Mouse (Mus musculus): ENCODE measurements around the gene Nr1h5. TPM values are rescaled to one million over a fixed set of nuclear protein-coding genes. Genes with fewer than 3 reads are reported as not detected.

Nr1h5 gene
- polyA plus RNA-seq, 1 experiment from 2014 or later = 0.15 TPM

GRCm38 (mm10) chr3:102979550-102980348 is 15.8 kb upstream of the Nr1h5 start:
- Histone ChIP-seq H3K36me3 (ENCODE audit: control insufficient read depth, insufficient read depth, low read length) (no peaks in the 10 kb centered on the region), H3K27ac (ENCODE audit: low read length) (no peak overlapping the region), H3K4me1 (ENCODE audit: control insufficient read depth, insufficient read depth, low read length) (peaks cover 5% of the 10 kb centered on the region; the same call in 1 of the 2 replicates)

GRCm38 (mm10) chr3:102976906-102977305 is 13.0 kb upstream of the Nr1h5 start:
- Histone ChIP-seq H3K27ac (ENCODE audit: low read length) (0 out of 2 replicates have a peak overlapping the region, but pooled peaks have one; percentile 57), H3K4me3 (ENCODE audit: low read length) (no peak overlapping the region), H3K4me2 (ENCODE audit: low read depth, low read length) (no peak overlapping the region), H3K4me1 (ENCODE audit: control insufficient read depth, insufficient read depth, low read length) (peaks cover 5% of the 10 kb centered on the region; the same call in 1 of the 2 replicates), H3K36me3 (ENCODE audit: control insufficient read depth, insufficient read depth, low read length) (no peaks in the 10 kb centered on the region), H3K27me3 (replicated peaks; ENCODE audit: control insufficient read depth, insufficient read depth, low read length) (no peaks in the 10 kb centered on the region), H3K9me3 (ENCODE audit: control insufficient read depth, low read length) (no peaks in the 10 kb centered on the region), H3K9ac (ENCODE audit: low read depth, low read length) (no peak overlapping the region)
- 65% methylated on average over 4 of the region's 4 CpGs for WGBS
- peak; percentile 72 for ATAC-seq

More at GRCm38 (mm10) chr3:102979550-102980348, 15.8 kb upstream of the Nr1h5 start:
- Histone ChIP-seq H3K4me3 (ENCODE audit: low read length) (no peak overlapping the region), H3K27me3 (replicated peaks; ENCODE audit: control insufficient read depth, insufficient read depth, low read length) (no peaks in the 10 kb centered on the region), H3K9me3 (ENCODE audit: control insufficient read depth, low read length) (no peaks in the 10 kb centered on the region), H3K9ac (ENCODE audit: low read depth, low read length) (no peak overlapping the region), H3K4me2 (ENCODE audit: low read depth, low read length) (no peak overlapping the region)
- WGBS = 23% methylated on average over 10 of the region's 10 CpGs
- ATAC-seq = no peak

GRCm38 (mm10) chr3:102970508-102970907 is 6.6 kb upstream of the Nr1h5 start:
- Histone ChIP-seq H3K9me3 (ENCODE audit: control insufficient read depth, low read length) (no peaks in the 10 kb centered on the region), H3K4me3 (ENCODE audit: low read length) (no peak overlapping the region), H3K27me3 (replicated peaks; ENCODE audit: control insufficient read depth, insufficient read depth, low read length) (no peaks in the 10 kb centered on the region), H3K27ac (ENCODE audit: low read length) (no peak overlapping the region), H3K4me2 (ENCODE audit: low read depth, low read length) (no peak overlapping the region), H3K36me3 (ENCODE audit: control insufficient read depth, insufficient read depth, low read length) (no peaks in the 10 kb centered on the region), H3K9ac (ENCODE audit: low read depth, low read length) (no peak overlapping the region), H3K4me1 (ENCODE audit: control insufficient read depth, insufficient read depth, low read length) (no peaks in the 10 kb centered on the region)
- no peak for ATAC-seq
- 62% methylated on average over 3 of the region's 3 CpGs for WGBS

- Histone ChIP-seq H3K4me2 (ENCODE audit: low read depth, low read length) (no peak overlapping the region), H3K36me3 (ENCODE audit: control insufficient read depth, insufficient read depth, low read length) (no peaks in the 10 kb centered on the region), H3K4me3 (ENCODE audit: low read length) (no peak overlapping the region), H3K4me1 (ENCODE audit: control insufficient read depth, insufficient read depth, low read length) (no peaks in the 10 kb centered on the region), H3K27me3 (replicated peaks; ENCODE audit: control insufficient read depth, insufficient read depth, low read length) (no peaks in the 10 kb centered on the region), H3K9ac (ENCODE audit: low read depth, low read length) (no peak overlapping the region), H3K27ac (ENCODE audit: low read length) (no peak overlapping the region), H3K9me3 (ENCODE audit: control insufficient read depth, low read length) (no peaks in the 10 kb centered on the region)
- peak; percentile 28; the same call in 1 of the 2 replicates for ATAC-seq
- WGBS = 66% methylated on average over 9 of the region's 9 CpGs
Measured at GRCm38 (mm10) chr3:102970067-102970466, 6.1 kb upstream of the Nr1h5 start.

GRCm38 (mm10) chr3:102955596-102955995 is 8.3 kb downstream of the Nr1h5 start:
- no peak overlapping the region for H3K4me2 ChIP-seq (ENCODE audit: low read depth, low read length)
- no peak overlapping the region for H3K9ac ChIP-seq (ENCODE audit: low read depth, low read length)
- no peak overlapping the region for H3K27ac ChIP-seq (ENCODE audit: low read length)
- 71% methylated on average over 3 of the region's 3 CpGs for WGBS
- H3K27me3 ChIP-seq (replicated peaks; ENCODE audit: control insufficient read depth, insufficient read depth, low read length) = no peaks in the 10 kb centered on the region
- ATAC-seq = no peak
- H3K4me3 ChIP-seq (ENCODE audit: low read length) = no peak overlapping the region
- no peaks in the 10 kb centered on the region for H3K36me3 ChIP-seq (ENCODE audit: control insufficient read depth, insufficient read depth, low read length)
- no peaks in the 10 kb centered on the region for H3K4me1 ChIP-seq (ENCODE audit: control insufficient read depth, insufficient read depth, low read length)
- H3K9me3 ChIP-seq (ENCODE audit: control insufficient read depth, low read length) = no peaks in the 10 kb centered on the region

- Histone ChIP-seq H3K4me2 (ENCODE audit: low read depth, low read length) (no peak overlapping the region), H3K27me3 (replicated peaks; ENCODE audit: control insufficient read depth, insufficient read depth, low read length) (no peaks in the 10 kb centered on the region), H3K27ac (ENCODE audit: low read length) (no peak overlapping the region), H3K4me1 (ENCODE audit: control insufficient read depth, insufficient read depth, low read length) (no peaks in the 10 kb centered on the region), H3K4me3 (ENCODE audit: low read length) (no peak overlapping the region), H3K36me3 (ENCODE audit: control insufficient read depth, insufficient read depth, low read length) (no peaks in the 10 kb centered on the region), H3K9me3 (ENCODE audit: control insufficient read depth, low read length) (no peaks in the 10 kb centered on the region), H3K9ac (ENCODE audit: low read depth, low read length) (no peak overlapping the region)
- ATAC-seq = no peak
- WGBS = 92% methylated on average over 3 of the region's 3 CpGs
Measured at GRCm38 (mm10) chr3:102955143-102955542, 8.8 kb downstream of the Nr1h5 start.

- 91% methylated on average over 12 of the region's 12 CpGs for WGBS
- H3K27ac ChIP-seq (ENCODE audit: low read length) = no peak overlapping the region
- no peak for ATAC-seq
Measured at GRCm38 (mm10) chr3:102954476-102954875, 9.5 kb downstream of the Nr1h5 start.

GRCm38 (mm10) chr3:102946861-102947260 is 17.1 kb downstream of the Nr1h5 start:
- H3K4me3 ChIP-seq (ENCODE audit: low read length) = no peak overlapping the region
- ATAC-seq = 0 out of 2 replicates have a peak, but pooled peaks have one; percentile 53
- H3K9ac ChIP-seq (ENCODE audit: low read depth, low read length) = no peak overlapping the region
- no peaks in the 10 kb centered on the region for H3K27me3 ChIP-seq (replicated peaks; ENCODE audit: control insufficient read depth, insufficient read depth, low read length)
- H3K4me2 ChIP-seq (ENCODE audit: low read depth, low read length) = no peak overlapping the region
- no peaks in the 10 kb centered on the region for H3K36me3 ChIP-seq (ENCODE audit: control insufficient read depth, insufficient read depth, low read length)
- H3K27ac ChIP-seq (ENCODE audit: low read length) = no peak overlapping the region
- H3K9me3 ChIP-seq (ENCODE audit: control insufficient read depth, low read length) = no peaks in the 10 kb centered on the region
- WGBS = 56% methylated on average over 5 of the region's 5 CpGs
- no peaks in the 10 kb centered on the region for H3K4me1 ChIP-seq (ENCODE audit: control insufficient read depth, insufficient read depth, low read length)

More at GRCm38 (mm10) chr3:102954476-102954875, 9.5 kb downstream of the Nr1h5 start:
- Histone ChIP-seq H3K9me3 (ENCODE audit: control insufficient read depth, low read length) (no peaks in the 10 kb centered on the region), H3K36me3 (ENCODE audit: control insufficient read depth, insufficient read depth, low read length) (no peaks in the 10 kb centered on the region), H3K9ac (ENCODE audit: low read depth, low read length) (no peak overlapping the region), H3K4me2 (ENCODE audit: low read depth, low read length) (no peak overlapping the region), H3K4me1 (ENCODE audit: control insufficient read depth, insufficient read depth, low read length) (no peaks in the 10 kb centered on the region), H3K4me3 (ENCODE audit: low read length) (no peak overlapping the region), H3K27me3 (replicated peaks; ENCODE audit: control insufficient read depth, insufficient read depth, low read length) (no peaks in the 10 kb centered on the region)

- Histone ChIP-seq H3K27me3 (replicated peaks; ENCODE audit: control insufficient read depth, insufficient read depth, low read length) (no peaks in the 10 kb centered on the region), H3K4me2 (ENCODE audit: low read depth, low read length) (no peak overlapping the region), H3K4me3 (ENCODE audit: low read length) (no peak overlapping the region), H3K9ac (ENCODE audit: low read depth, low read length) (no peak overlapping the region), H3K36me3 (ENCODE audit: control insufficient read depth, insufficient read depth, low read length) (no peaks in the 10 kb centered on the region), H3K9me3 (ENCODE audit: control insufficient read depth, low read length) (no peaks in the 10 kb centered on the region), H3K27ac (ENCODE audit: low read length) (no peak overlapping the region), H3K4me1 (ENCODE audit: control insufficient read depth, insufficient read depth, low read length) (no peaks in the 10 kb centered on the region)
- WGBS = 69% methylated on average over 3 of the region's 3 CpGs
- no peak for ATAC-seq
Measured at GRCm38 (mm10) chr3:102946312-102946711, 17.6 kb downstream of the Nr1h5 start.

Data from intestine, embryonic 16.5 days (tissue).